In the genomic region with DNA sequence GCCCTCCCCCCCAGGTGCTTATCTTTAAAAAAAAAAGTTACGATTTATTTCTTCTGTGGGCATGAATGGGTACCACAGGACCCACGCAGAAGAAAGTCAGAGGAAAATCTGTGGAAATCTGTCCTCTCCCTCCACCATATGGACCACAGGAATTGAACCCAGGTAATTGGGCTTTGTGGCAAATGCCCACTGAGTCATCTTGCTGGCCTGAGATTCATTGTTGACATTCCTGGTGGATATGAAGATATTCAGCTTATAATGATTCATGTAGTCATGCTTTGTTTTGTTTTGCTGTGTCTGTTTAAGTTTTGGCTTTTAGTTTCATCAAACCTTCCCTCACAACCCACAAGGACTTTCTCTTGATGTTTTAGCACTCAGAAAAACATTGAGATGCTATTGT, we compare ENCODE assay signal across 6 mouse cellular contexts. TPM values are rescaled to one million over a fixed set of nuclear protein-coding genes. Genes with fewer than 3 reads are reported as not detected.
"Had no signal": no experiment of that assay in that cellular context is flagged by ENCODE, and none has a peak within 500 bp of the region (broad histone marks: within the 10 kb centered on the region; RNA-seq: fewer than 3 reads in every experiment).

No protein-coding gene starts in this region.

RNA-seq across cellular contexts. Expression of a gene that starts 29.9 kb away (rescaled TPM):
- polyA plus RNA-seq: limb, embryonic 11.5 days; liver, embryonic 11.5 days; liver, embryonic 12.5 days; liver, embryonic 15.5 days; macrophage; neural tube, embryonic 11.5 days had no signal
